Mouse (Mus musculus) brain, adult 10 weeks (tissue): ENCODE data around the gene Uckl1. TPM values are rescaled to one million over a fixed set of nuclear protein-coding genes. Genes with fewer than 3 reads are reported as not detected.

Experiments
- polyA plus RNA-seq: library from polyadenylated mRNA; stranded (reverse); fragments of 350-450 nt; fragmentation: Illumina TruSeq; extraction: RNeasy Lipid Tissue Mini Kit (QIAGEN cat#74804); gene quantifications from one replicate; pipeline ENCODE4 v1.2.3, GENCODE M21; 2015; ENCODE audit warnings: low read depth, low replicate concordance

Gene Uckl1
- polyA plus RNA-seq = 58.3 TPM

GRCm38 (mm10) chr2:181584411-181584942, at the start of gene Uckl1:
TSS of gene Uckl1 (minus strand) at chr2:181584892.

GRCm38 (mm10) chr2:181598454-181599351, 14.0 kb upstream of the Uckl1 start, which contains the start of gene Samd10:
TSS of gene Samd10 (minus strand) at chr2:181599212.

GRCm38 (mm10) chr2:181592231-181593041, 7.7 kb upstream of the Uckl1 start, which contains the start of gene Zfp512b:
TSS of gene Zfp512b (minus strand) at chr2:181592803.

GRCm38 (mm10) chr2:181591528-181592085, 6.9 kb upstream of the Uckl1 start, which contains the start of gene Prpf6:
TSS of gene Prpf6 (plus strand) at chr2:181591868.

GRCm38 (mm10) chr2:181520118-181520935, 64.4 kb downstream of the Uckl1 start, which contains the start of gene Dnajc5:
TSS of gene Dnajc5 (plus strand) at chr2:181520485.

Other genes starting within 250 kb of the Uckl1 start
- gene Zgpat, start 220.0 kb downstream of the Uckl1 start, polyA plus RNA-seq = 52.2 TPM
- 65.1 TPM for gene Arfrp1, start 219.5 kb downstream of the Uckl1 start, polyA plus RNA-seq
- 31.4 TPM for gene Lime1, start 204.8 kb downstream of the Uckl1 start, polyA plus RNA-seq
- 6.2 TPM for gene Zbtb46, start 125.5 kb downstream of the Uckl1 start, polyA plus RNA-seq
- gene Abhd16b, start 91.7 kb downstream of the Uckl1 start, polyA plus RNA-seq = not detected
- 156 TPM for gene Tpd52l2, start 87.8 kb downstream of the Uckl1 start, polyA plus RNA-seq
- gene Dnajc5, start 64.4 kb downstream of the Uckl1 start, polyA plus RNA-seq = 172 TPM
- gene Prpf6, start 7.0 kb upstream of the Uckl1 start, polyA plus RNA-seq = 42.7 TPM
- gene Zfp512b, start 7.9 kb upstream of the Uckl1 start, polyA plus RNA-seq = 45.3 TPM
- gene Samd10, start 14.3 kb upstream of the Uckl1 start, polyA plus RNA-seq = 24.8 TPM
- not detected for gene Gm29797, start 72.1 kb upstream of the Uckl1 start, polyA plus RNA-seq
- 7.8 TPM for gene Sox18, start 86.7 kb upstream of the Uckl1 start, polyA plus RNA-seq
- 74.5 TPM for gene Tcea2, start 95.4 kb upstream of the Uckl1 start, polyA plus RNA-seq
- 41.0 TPM for gene Rgs19, start 109.1 kb upstream of the Uckl1 start, polyA plus RNA-seq
- not detected for gene Lkaaear1, start 113.5 kb upstream of the Uckl1 start, polyA plus RNA-seq
- gene Oprl1, start 130.1 kb upstream of the Uckl1 start, polyA plus RNA-seq = 44.8 TPM
- 5.8 TPM for gene Myt1, start 178.4 kb upstream of the Uckl1 start, polyA plus RNA-seq